Mouse (Mus musculus) embryo, embryonic 10.5 days (tissue): ENCODE data around the gene Pkn2.

Source experiments
- DNase-seq: peaks from one replicate; pipeline ENCODE4 v3.0.0-alpha.2; 2015; ENCODE audit warnings: low spot score

Pkn2 gene

GRCm38 (mm10) chr3:142743973-142744898, 137.6 kb downstream of the Pkn2 start:
- peak; percentile 79 for DNase-seq
